Mouse (Mus musculus): ENCODE results near the gene Slc4a8.

DNA sequence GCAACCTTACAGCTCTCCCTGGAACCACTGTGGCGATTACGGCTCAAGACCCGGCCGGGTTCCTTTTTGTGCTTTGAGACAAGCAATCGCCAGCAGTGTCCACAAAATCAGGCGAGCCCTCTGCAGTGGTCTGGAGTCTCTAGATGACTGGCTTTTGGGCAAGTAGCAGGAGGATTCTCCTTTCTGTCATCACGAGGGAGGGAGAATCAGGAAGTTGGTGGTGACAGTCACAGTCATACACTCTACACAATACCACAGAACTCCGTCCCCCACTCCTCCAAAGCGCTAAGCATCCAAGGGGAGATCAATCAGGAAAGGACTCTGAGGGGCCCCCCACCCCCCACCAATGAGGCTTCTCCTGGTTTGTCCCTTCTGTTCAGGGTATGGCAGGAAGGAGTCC is 33.0 kb upstream of the Slc4a8 start:
- no peak for TF ChIP-seq GATA1 (IDR thresholded peaks at IDR 0.05; ENCODE audit: borderline replicate concordance, low read length)
- TF ChIP-seq FLI1 (IDR thresholded peaks at IDR 0.05; ENCODE audit: low read length) = no peak

All from megakaryocyte, embryonic 14.5 days (primary cell).